Mouse (Mus musculus) liver, embryonic 11.5 days (tissue): ENCODE measurements around the gene Faah. TPM values are rescaled to one million over a fixed set of nuclear protein-coding genes. Genes with fewer than 3 reads are reported as not detected.

Source experiments
- ATAC-seq: fragments of 200-750 bp; cut with Nextera tagmentation; replicated peaks from 2 replicates; pipeline ENCODE4 v1.8.0; 2017; ENCODE audit warnings: moderate number of reproducible peaks, mild to moderate bottlenecking, moderate TSS enrichment, moderate library complexity; ENCODE audit not compliant: low FRiP score
- DNase-seq: peaks from one replicate; pipeline ENCODE4 v3.0.0-alpha.2; 2017; ENCODE audit warnings: low spot score
- H3K27ac ChIP-seq: fragments of 300-500 bp; sonication (generic); 2 replicates; pipeline ENCODE4 v1.5.1; 2014; ENCODE audit warnings: mild to moderate bottlenecking, low read depth, low read length, control low read depth
- H3K27me3 ChIP-seq: fragments of 300-500 bp; sonication (generic); replicated peaks from 2 replicates; pipeline ENCODE4 v1.6.1; 2014; ENCODE audit warnings: low read length, mixed read lengths; ENCODE audit not compliant: control insufficient read depth, insufficient read depth
- H3K36me3 ChIP-seq: fragments of 300-500 bp; sonication (generic); 2 replicates; pipeline ENCODE4 v1.6.1; 2014; ENCODE audit warnings: mild to moderate bottlenecking, low read length, moderate library complexity, mixed read lengths; ENCODE audit not compliant: control insufficient read depth, insufficient read depth
- H3K4me1 ChIP-seq: fragments of 300-500 bp; sonication (generic); replicated peaks from 2 replicates; pipeline ENCODE4 v1.6.1; 2014; ENCODE audit warnings: low read length, mixed read lengths; ENCODE audit not compliant: control insufficient read depth, insufficient read depth
- H3K4me2 ChIP-seq: fragments of 300-500 bp; sonication (generic); 2 replicates; pipeline ENCODE4 v1.6.1; 2014; ENCODE audit warnings: mild to moderate bottlenecking, control low read depth, moderate library complexity
- H3K4me3 ChIP-seq: fragments of 300-500 bp; sonication (generic); 2 replicates; pipeline ENCODE4 v1.5.1; 2014; ENCODE audit warnings: low read depth, low read length, control low read depth
- H3K9ac ChIP-seq: fragments of 300-500 bp; sonication (generic); 2 replicates; pipeline ENCODE4 v1.6.1; 2014; ENCODE audit warnings: low read depth, low read length, control low read depth
- H3K9me3 ChIP-seq: fragments of 300-500 bp; sonication (generic); 2 replicates; pipeline ENCODE4 v1.6.1; 2016; ENCODE audit warnings: low read length, inconsistent platforms, mixed read lengths; ENCODE audit not compliant: control insufficient read depth
- WGBS: fragments of 180-500 bp; shearing (Covaris S2); extraction: QIAGEN DNeasy Blood & Tissue Kit; methylation state at CpG from one replicate; pipeline ENCODE4 v1.1.7; 2014; 5-methylcytosine and 5-hydroxymethylcytosine counted together
- polyA plus RNA-seq: library from polyadenylated mRNA; unstranded; fragments of >200 nt; fragmentation: Nextera tagmentation; extraction: Ambion mirVana; gene quantifications from 2 replicates; pipeline ENCODE4 v1.2.1, GENCODE M21; 2014

Gene Faah
- polyA plus RNA-seq, 1 experiment from 2014 or later = 3.9 TPM

GRCm38 (mm10) chr4:115919911-115920310 is 97.8 kb downstream of the Faah start:
- DNase-seq = no peak
- Histone ChIP-seq H3K9ac (no peak overlapping the region), H3K27ac (no peak overlapping the region), H3K4me3 (no peak overlapping the region), H3K27me3 (peaks cover 38% of the 10 kb centered on the region), H3K4me2 (no peak overlapping the region), H3K4me1 (no peaks in the 10 kb centered on the region), H3K36me3 (no peaks in the 10 kb centered on the region), H3K9me3 (no peaks in the 10 kb centered on the region)
- ATAC-seq = no peak
- 74% methylated on average over 16 of the region's 16 CpGs for WGBS

Other genes starting within 250 kb of the Faah start
- 0.22 TPM in 1 of 2 replicates, not detected in the other for gene Tex38, start 236.9 kb downstream of the Faah start, polyA plus RNA-seq
- gene Atpaf1, start 233.1 kb downstream of the Faah start, polyA plus RNA-seq = 42.1 and 48.7 TPM in 2 replicates
- 9.7 and 9.8 TPM in 2 replicates for gene Mob3c, start 189.8 kb downstream of the Faah start, polyA plus RNA-seq
- gene Mknk1, start 178.7 kb downstream of the Faah start, polyA plus RNA-seq = 43.8 and 46.9 TPM in 2 replicates
- gene Kncn, start 133.5 kb downstream of the Faah start, polyA plus RNA-seq = not detected in 2 replicates
- not detected in 2 replicates for gene 6430628N08Rik, start 127.3 kb downstream of the Faah start, polyA plus RNA-seq
- gene Dmbx1, start 78.0 kb downstream of the Faah start, polyA plus RNA-seq = not detected in 2 replicates
- gene Nsun4, start 36.0 kb upstream of the Faah start, polyA plus RNA-seq = 17.8 and 19.5 TPM in 2 replicates
- gene Uqcrh, start 57.1 kb upstream of the Faah start, polyA plus RNA-seq = 483 and 529 TPM in 2 replicates
- 67.6 and 70.8 TPM in 2 replicates for gene Lrrc41, start 57.3 kb upstream of the Faah start, polyA plus RNA-seq
- gene Rad54l, start 105.8 kb upstream of the Faah start, polyA plus RNA-seq = 59.4 and 61.7 TPM in 2 replicates
- gene Pomgnt1, start 105.9 kb upstream of the Faah start, polyA plus RNA-seq = 32.8 and 37.7 TPM in 2 replicates
- gene Lurap1, start 133.4 kb upstream of the Faah start, polyA plus RNA-seq = 0.64 and 1.1 TPM in 2 replicates
- gene Tspan1, start 149.7 kb upstream of the Faah start, polyA plus RNA-seq = 0.11 TPM in 1 of 2 replicates, not detected in the other
- not detected in 2 replicates for gene 1700042G07Rik, start 155.4 kb upstream of the Faah start, polyA plus RNA-seq
- not detected in 2 replicates for gene Gm49337, start 155.5 kb upstream of the Faah start, polyA plus RNA-seq
- gene Pik3r3, start 203.7 kb upstream of the Faah start, polyA plus RNA-seq = 6.3 and 6.7 TPM in 2 replicates